Mouse (Mus musculus): Measurements from ENCODE around the gene 2310034C09Rik. TPM values are rescaled to one million over a fixed set of nuclear protein-coding genes. Genes with fewer than 3 reads are reported as not detected.

2310034C09Rik gene
- total and polyA plus RNA-seq, 3 experiments = not detected

- Histone ChIP-seq H3K36me3 (ENCODE audit: control insufficient read depth in 1 of 2, insufficient read depth in 2 of 2, low read length in 2 of 2) (no peaks in the 10 kb centered on the region), H3K27me3 (ENCODE audit: control insufficient read depth in 1 of 2, insufficient read depth in 2 of 2, low read length in 2 of 2) (no peaks in the 10 kb centered on the region), H3K79me2 (ENCODE audit: control insufficient read depth, insufficient read depth, low read length, poor library complexity) (no peaks in the 10 kb centered on the region), H3K9me3 (replicated peaks; ENCODE audit: insufficient read depth, low read length) (no peaks in the 10 kb centered on the region), H3K27ac (ENCODE audit: control insufficient read depth, low read depth, low read length) (no peak overlapping the region), H3K9ac (ENCODE audit: control insufficient read depth, low read depth, low read length, poor library complexity, severe bottlenecking) (no peak overlapping the region), H3K4me3 (ENCODE audit: control insufficient read depth in 1 of 2, insufficient read depth in 1 of 2, low read depth in 2 of 2, low read length in 2 of 2) (no peak overlapping the region), H3K4me1 (ENCODE audit: control insufficient read depth in 1 of 2, insufficient read depth in 2 of 2, low read length in 2 of 2) (no peaks in the 10 kb centered on the region)
- no peak for TF ChIP-seq TAL1 (IDR thresholded peaks at IDR 0.05; ENCODE audit: low read length)
- TF ChIP-seq BHLHE40 (IDR thresholded peaks at IDR 0.05; ENCODE audit: borderline replicate concordance, low read depth, low read length) = no peak
- TF ChIP-seq RAD21 (IDR thresholded peaks at IDR 0.05; ENCODE audit: low read depth, low read length) = no peak
- TF ChIP-seq POLR2AphosphoS5 (IDR thresholded peaks at IDR 0.05; ENCODE audit: borderline replicate concordance, low read depth, low read length) = no peak
- TF ChIP-seq RCOR1 (IDR thresholded peaks at IDR 0.05; ENCODE audit: low read depth, low read length) = no peak
- no peak for TF ChIP-seq NELFE (IDR thresholded peaks at IDR 0.05; ENCODE audit: low read depth, low read length)
- TF ChIP-seq ZNF384 (IDR thresholded peaks at IDR 0.05; ENCODE audit: low read depth, low read length) = no peak
- no peak for TF ChIP-seq MYC (IDR thresholded peaks at IDR 0.05; ENCODE audit: low read depth, low read length)
- TF ChIP-seq ZMIZ1 (IDR thresholded peaks at IDR 0.05; ENCODE audit: low read depth, low read length) = no peak
- no peak for TF ChIP-seq MAFK (IDR thresholded peaks at IDR 0.05; ENCODE audit: borderline replicate concordance, low read depth, low read length)
- no peak for TF ChIP-seq JUND (IDR thresholded peaks at IDR 0.05; ENCODE audit: low read depth, low read length)
- TF ChIP-seq MEF2A (IDR thresholded peaks at IDR 0.05; ENCODE audit: extremely low read depth, insufficient replicate concordance, low read depth, low read length, poor library complexity, severe bottlenecking) = no peak
- no peak for TF ChIP-seq TBP (IDR thresholded peaks at IDR 0.05; ENCODE audit: low read depth, low read length)
- no peak for TF ChIP-seq GATA1 (IDR thresholded peaks at IDR 0.05; ENCODE audit: low read depth, low read length)
- TF ChIP-seq ZKSCAN1 (IDR thresholded peaks at IDR 0.05; ENCODE audit: low read depth, low read length) = no peak
- no peak for TF ChIP-seq ETS1 (IDR thresholded peaks at IDR 0.05; ENCODE audit: low read depth, low read length)
- no peak for TF ChIP-seq ZC3H11A (IDR thresholded peaks at IDR 0.05; ENCODE audit: low read depth, low read length)
- DNase-seq (ENCODE audit: low read depth, low spot score) = no peak
Measured at GRCm38 (mm10) chr16:88716549-88716948, 42.1 kb upstream of the 2310034C09Rik start.

DNA sequence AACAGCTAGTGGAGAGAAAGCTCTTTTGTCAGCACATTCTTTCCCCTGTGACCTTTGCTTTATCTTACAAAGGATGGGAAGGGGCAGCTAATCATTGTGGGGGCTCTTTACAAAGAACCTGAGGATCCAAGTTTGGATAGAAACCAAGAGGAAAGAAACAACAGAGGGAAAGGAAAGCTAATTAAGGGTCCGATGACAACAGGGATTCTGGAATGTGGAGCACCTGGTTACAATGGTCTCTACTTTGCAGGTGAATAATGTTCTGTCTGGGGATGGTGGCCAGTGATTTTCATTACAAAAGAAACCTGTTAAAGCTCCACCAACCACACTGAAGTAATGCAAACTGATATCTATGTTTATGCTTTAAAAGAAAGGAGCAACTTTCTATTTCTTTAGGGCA lies 38.6 kb upstream of the 2310034C09Rik start:
- no peak for DNase-seq (ENCODE audit: low read depth, low spot score)
- no peak overlapping the region for H3K27ac ChIP-seq (ENCODE audit: control insufficient read depth, low read depth, low read length)
- TF ChIP-seq ETS1 (IDR thresholded peaks at IDR 0.05; ENCODE audit: low read depth, low read length) (no peak), MYC (IDR thresholded peaks at IDR 0.05; ENCODE audit: low read depth, low read length) (no peak), GABPA (IDR thresholded peaks at IDR 0.05; ENCODE audit: low read depth, low read length) (no peak), MAZ (IDR thresholded peaks at IDR 0.05; ENCODE audit: low read depth, low read length) (no peak), HCFC1 (IDR thresholded peaks at IDR 0.05; ENCODE audit: low read depth, low read length) (no peak), CTCF (IDR thresholded peaks at IDR 0.05 in 2 of 3, conservative IDR thresholded peaks at IDR 0.05 in 1 of 3; ENCODE audit: control insufficient read depth in 1 of 3, insufficient read depth in 1 of 3, low read depth in 2 of 3, low read length in 3 of 3, poor library complexity in 1 of 3, severe bottlenecking in 1 of 3) (no peak), E2F4 (IDR thresholded peaks at IDR 0.05; ENCODE audit: borderline replicate concordance, low read depth, low read length) (no peak)
- no peaks in the 10 kb centered on the region for H3K27me3 ChIP-seq (ENCODE audit: control insufficient read depth in 1 of 2, insufficient read depth in 2 of 2, low read length in 2 of 2)
- H3K9me3 ChIP-seq (replicated peaks; ENCODE audit: insufficient read depth, low read length) = no peaks in the 10 kb centered on the region
- H3K36me3 ChIP-seq (ENCODE audit: control insufficient read depth in 1 of 2, insufficient read depth in 2 of 2, low read length in 2 of 2) = no peaks in the 10 kb centered on the region
- H3K9ac ChIP-seq (ENCODE audit: control insufficient read depth, low read depth, low read length, poor library complexity, severe bottlenecking) = no peak overlapping the region
- H3K79me2 ChIP-seq (ENCODE audit: control insufficient read depth, insufficient read depth, low read length, poor library complexity) = no peaks in the 10 kb centered on the region
- H3K4me1 ChIP-seq (ENCODE audit: control insufficient read depth in 1 of 2, insufficient read depth in 2 of 2, low read length in 2 of 2) = no peaks in the 10 kb centered on the region
- H3K4me3 ChIP-seq (ENCODE audit: control insufficient read depth in 1 of 2, insufficient read depth in 1 of 2, low read depth in 2 of 2, low read length in 2 of 2) = no peak overlapping the region

All from MEL (cell line).